Mouse (Mus musculus): Measurements from ENCODE around the gene Glis1. TPM values are rescaled to one million over a fixed set of nuclear protein-coding genes. Genes with fewer than 3 reads are reported as not detected.

The Glis1 gene
- polyA plus RNA-seq, 1 experiment from 2014 or later = 4.9 TPM

- 0 out of 2 replicates have a peak, but pooled peaks cover 2% of the 10 kb centered on the region for H3K27me3 ChIP-seq (replicated peaks)
- 91% methylated on average over 14 of the region's 14 CpGs for WGBS
- no peak within 1 kb of the TSS for H3K4me2 ChIP-seq (replicated peaks)
- H3K9me3 ChIP-seq = no peaks in the 10 kb centered on the region
- H3K36me3 ChIP-seq = no peaks in the 10 kb centered on the region
- ATAC-seq (ENCODE audit: low FRiP score, low read depth) = no peak
- no peak within 1 kb of the TSS for H3K9ac ChIP-seq
- peaks cover 32% of the 10 kb centered on the region for H3K4me1 ChIP-seq
- H3K4me3 ChIP-seq = no peak within 1 kb of the TSS
- H3K27ac ChIP-seq = no peak within 1 kb of the TSS
Measured at GRCm38 (mm10) chr4:107684130-107684529, 249.7 kb downstream of the Glis1 start, which contains the start of gene Dmrtb1. TSS of gene Dmrtb1 (minus strand) at chr4:107684230.

Small RNAs within 50 kb of the gene (microRNA-seq; reads per million reads assigned to microRNA genes)
- not detected for gene Gm24804

Other genes starting within 250 kb of the Glis1 start
- gene Ldlrad1, start 225.4 kb upstream of the Glis1 start, polyA plus RNA-seq (2016; fragmentation: Nextera tagmentation; extraction: Ambion mirVana) = not detected in 2 replicates
- 66.3 and 67.6 TPM in 2 replicates for gene Lrrc42, start 181.1 kb upstream of the Glis1 start, polyA plus RNA-seq (2016; fragmentation: Nextera tagmentation; extraction: Ambion mirVana)
- gene Hspb11, start 181.0 kb upstream of the Glis1 start, polyA plus RNA-seq (2016; fragmentation: Nextera tagmentation; extraction: Ambion mirVana) = 42.0 and 45.9 TPM in 2 replicates
- not detected in 2 replicates for gene Dio1, start 127.4 kb upstream of the Glis1 start, polyA plus RNA-seq (2016; fragmentation: Nextera tagmentation; extraction: Ambion mirVana)
- gene Yipf1, start 120.2 kb upstream of the Glis1 start, polyA plus RNA-seq (2016; fragmentation: Nextera tagmentation; extraction: Ambion mirVana) = 48.9 and 50.5 TPM in 2 replicates
- 26.7 and 27.1 TPM in 2 replicates for gene Ndc1, start 66.8 kb upstream of the Glis1 start, polyA plus RNA-seq (2016; fragmentation: Nextera tagmentation; extraction: Ambion mirVana)
- 19.1 and 23.3 TPM in 2 replicates for gene Dmrtb1, start 249.6 kb downstream of the Glis1 start, polyA plus RNA-seq (2016; fragmentation: Nextera tagmentation; extraction: Ambion mirVana)